Mouse (Mus musculus) kidney, postnatal 36 days (tissue): ENCODE results near the gene Gria4.
"Not testable (repeated sequence)": the region's sequence is repeated elsewhere in the genome, so short reads cannot be mapped to it uniquely, and the experiment has no call there.

Experiments
- DNase-seq, 2 experiments: peaks; one replicate each; pipeline ENCODE4 v3.0.0; 2021 to 2022; ENCODE audit warnings: mixed read lengths in 2 of 2

The Gria4 gene

DNA sequence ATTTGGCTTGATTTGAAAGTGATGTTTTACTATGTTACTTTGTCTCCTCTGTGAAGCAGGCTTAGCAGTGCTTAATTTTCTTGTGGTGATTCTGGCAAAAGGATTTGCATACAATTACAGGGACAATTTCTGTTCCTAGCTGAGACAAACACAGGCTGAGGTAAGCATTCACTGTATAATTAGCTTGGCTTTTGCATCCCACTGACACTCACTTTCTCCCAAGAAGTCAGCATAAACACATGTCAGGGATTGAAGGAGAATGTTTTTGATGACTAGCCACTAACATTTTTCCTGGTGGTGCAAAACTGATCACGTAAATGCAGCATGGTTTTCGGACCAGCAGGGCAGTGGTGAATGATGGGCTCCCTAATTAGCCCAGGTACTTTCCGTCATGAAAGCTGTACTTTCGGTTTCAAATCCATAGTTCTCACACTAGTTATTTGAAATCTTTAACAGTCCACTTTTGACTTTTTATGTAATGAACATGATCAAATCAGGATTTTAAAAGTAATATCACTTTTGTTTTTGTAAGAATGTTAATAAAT lies 240.5 kb downstream of the Gria4 start:
- DNase-seq = no peak

DNA sequence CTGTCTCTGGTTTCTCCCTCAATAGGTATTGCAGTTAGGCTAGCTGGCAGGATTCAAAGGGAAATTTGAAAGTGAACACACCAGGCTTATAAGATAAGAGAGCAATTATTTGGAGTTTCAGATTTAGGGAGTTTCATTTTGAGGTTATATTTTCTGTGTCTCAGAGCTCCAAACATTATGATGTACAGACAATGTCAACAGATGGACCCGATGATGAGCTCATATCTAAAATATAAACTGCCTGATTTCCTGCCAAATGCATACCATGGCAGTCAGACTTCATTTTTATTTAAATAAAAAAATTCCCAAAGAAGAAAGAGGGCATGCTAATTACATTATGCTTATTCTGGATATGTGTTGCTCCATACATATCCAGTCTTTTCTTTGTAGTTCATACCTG lies 256.8 kb downstream of the Gria4 start:
- DNase-seq = no peak

DNA sequence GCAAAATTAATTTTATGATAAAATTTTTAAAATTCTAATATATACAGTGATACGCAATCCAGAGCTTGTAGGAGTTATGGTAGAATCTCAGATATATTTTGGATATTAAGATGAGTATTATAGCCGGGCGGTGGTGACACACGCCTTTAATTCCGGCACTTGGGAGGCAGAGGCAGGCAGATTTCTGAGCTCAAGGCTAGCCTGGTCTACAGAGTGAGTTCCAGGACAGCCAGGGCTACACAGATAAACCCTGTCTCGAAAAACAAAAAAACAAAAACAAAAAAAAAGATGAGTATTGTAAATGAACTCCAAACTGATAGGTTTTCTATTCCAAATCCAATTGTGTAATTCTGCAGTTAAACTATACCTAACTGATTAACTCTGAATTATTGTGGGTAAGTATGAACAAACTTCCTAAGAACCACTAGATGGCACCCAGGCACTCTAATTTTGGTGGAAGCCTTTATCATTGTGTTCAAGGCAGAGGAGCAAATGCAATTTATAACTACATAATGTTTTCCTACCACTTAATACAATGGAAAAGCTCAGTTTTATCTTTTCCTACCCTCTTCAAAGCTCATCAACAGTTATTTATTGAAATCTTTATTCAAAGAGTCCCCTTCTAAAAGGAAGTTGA lies 259.4 kb downstream of the Gria4 start:
- peak; percentile 8 to 14 for DNase-seq

DNA sequence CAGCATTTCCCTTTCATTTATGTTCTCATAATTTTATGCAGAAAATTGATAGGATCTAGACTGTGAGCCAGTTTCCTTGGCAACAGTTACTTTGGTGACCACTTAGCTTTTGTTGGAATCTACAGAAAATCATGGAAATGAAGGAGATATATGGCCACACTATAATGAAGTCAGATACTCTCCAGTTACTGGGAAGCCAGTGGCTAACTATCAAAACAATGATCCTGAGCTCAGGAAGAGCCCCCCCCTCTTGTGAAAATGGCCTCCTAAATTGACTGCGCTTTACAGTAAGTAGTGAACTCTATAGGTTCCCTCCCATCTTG lies 281.5 kb downstream of the Gria4 start:
- DNase-seq = no peak

DNA sequence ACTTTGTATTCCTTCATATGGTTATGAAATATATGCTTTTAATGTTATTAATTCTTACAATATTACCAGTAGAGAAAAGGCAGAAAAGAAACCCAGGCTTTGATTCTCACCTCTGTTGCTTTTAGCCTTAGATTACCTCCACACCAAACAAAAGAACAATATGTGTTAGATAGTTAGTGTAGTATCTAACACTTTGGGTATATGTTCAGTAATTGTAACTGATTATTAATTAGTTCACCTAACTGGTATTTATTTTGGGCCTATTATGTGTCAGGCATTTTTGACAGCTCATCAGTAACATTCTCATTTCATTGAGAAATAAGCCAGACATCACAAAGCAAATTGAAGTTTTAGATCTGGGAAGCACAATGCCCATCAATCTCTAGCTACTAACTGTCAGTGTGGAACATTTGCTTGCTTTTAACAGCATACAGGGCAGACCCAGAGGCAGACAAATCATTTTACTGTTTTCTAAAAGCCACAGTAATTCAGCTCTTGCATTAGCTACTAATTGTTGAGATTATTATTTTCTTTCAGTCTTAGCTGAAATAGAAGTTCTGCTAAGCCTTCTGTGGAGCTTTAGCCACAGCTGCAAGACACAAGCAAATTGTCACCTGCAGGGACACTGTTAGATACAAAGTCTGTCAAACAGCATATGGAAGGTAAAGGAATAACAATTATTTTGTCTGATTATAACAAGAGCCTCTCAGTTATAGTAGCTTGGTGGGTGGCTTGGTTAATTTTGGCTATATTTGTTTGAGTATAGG lies 282.1 kb downstream of the Gria4 start:
- DNase-seq = no peak

DNA sequence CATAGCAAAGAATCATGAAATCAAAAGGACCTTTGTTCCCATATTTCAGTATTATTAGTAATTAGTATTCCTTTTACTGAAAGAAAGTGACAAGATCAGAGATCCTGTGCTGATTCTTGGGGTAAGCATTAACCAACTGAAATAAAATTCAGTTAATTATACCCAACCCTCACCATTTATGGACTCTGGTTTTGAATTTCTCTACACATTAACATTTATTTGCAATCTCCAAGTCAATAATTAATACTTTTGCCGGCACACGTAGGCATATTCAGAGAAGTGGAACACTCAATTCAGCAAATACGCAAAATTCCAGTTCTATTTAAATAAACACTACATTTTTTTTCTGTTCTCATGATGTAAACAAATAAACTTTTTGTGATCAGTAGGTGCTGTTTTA lies 289.9 kb downstream of the Gria4 start:
- no peak for DNase-seq

DNA sequence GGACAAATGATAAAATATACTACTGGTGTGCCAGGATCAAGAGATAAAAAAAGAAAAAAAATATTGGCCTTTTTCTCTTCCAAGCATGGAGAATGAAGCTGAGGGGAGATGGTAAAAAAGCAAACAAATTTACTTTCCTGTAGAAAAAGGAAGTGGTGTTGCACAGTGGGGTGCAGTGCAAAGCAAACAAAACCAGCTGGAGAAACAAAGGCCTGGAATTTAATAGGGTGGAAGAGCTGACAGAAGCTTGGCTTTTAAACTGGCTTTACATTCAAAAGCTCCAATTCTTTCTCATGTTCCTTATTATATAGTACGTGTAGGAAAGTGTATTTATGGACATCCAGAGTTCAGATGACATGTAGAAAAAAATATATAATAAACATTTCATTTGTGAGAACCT lies 290.9 kb downstream of the Gria4 start:
- DNase-seq = no peak

DNA sequence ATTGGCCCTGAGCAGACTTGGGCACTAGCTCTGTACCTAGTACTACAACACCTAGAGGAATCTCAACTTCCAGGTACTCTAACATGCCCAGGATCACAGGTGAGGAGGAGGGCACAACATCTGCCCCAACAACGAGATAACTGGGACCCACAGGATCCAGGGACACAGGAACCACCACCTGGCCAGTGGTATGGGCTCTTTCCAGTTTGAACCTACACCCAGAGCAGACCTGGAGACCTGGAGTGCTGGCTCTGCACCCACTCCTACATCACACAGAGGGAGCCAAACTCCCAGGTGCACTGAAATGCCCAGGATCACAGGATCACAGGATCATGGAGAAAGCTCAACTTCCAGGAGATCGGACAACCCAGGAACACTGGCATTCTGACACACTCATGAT lies 309.6 kb downstream of the Gria4 start:
- DNase-seq = no peak

DNA sequence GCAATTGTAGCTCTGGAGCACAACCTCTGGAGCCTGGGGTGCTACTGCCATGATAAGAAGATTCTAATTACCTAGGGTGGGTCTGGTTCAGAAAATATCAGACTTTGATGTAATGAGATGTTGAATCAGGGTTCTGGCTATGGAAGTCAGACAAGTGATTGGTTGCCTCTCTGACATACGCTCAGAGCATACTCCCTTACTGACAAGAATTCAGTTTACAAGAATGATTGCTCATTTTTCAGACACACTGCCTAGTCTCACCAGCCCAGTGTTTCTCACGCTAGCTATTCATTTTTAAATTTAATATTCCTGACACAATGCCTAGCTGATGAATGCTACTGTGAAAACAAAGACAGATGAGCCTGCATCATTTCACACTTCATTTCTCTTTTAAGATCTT lies 311.5 kb downstream of the Gria4 start:
- DNase-seq = no peak

DNA sequence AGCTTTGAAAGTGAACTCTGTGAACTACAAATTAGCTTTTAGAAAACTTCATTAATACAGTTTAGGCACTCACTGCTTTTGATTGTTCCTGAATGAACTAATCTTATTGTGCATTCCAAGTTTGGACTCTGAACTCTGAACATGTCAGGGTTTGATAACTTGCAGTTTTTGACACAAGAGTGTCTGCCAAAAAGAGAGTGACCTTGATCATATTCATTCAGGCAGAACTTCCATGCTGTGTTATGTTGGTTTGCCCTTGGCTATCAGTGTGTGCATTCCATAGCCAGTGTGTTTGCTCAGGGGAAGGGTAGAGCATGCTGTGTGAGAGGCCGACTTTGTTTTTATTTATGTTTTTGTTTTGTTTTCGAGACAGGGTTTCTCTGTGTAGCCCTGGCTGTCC lies 325.2 kb downstream of the Gria4 start:
- DNase-seq = peak; percentile 16 to 52

DNA sequence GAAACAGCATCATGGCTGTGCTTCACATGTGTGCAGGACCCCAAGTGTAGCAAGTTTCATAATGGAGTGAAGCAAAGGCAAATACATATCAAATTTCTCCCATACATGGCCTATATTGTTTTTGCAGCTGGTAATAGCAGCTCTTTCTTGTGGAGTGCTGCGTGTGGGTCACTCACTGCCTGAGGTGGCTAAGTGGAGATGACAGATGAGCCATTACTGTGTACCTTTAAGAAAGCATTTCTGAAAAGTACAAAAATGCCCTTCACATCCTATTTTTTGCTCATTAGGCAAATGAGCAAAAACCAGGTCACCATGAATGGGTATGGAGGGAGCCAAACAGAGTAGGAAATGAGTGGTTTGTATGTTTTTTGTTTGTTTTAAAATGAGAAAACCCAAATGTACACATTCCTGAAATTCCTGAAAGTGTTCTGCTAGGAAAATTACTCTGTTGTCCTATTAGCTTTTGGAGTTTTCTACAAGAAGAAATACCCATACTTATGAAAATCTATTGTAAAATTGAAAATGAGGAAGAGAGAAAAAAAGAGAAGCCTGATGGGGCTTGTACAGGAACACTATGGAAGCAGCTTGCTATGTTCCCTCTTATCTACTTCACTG lies 336.5 kb downstream of the Gria4 start:
- no peak for DNase-seq

DNA sequence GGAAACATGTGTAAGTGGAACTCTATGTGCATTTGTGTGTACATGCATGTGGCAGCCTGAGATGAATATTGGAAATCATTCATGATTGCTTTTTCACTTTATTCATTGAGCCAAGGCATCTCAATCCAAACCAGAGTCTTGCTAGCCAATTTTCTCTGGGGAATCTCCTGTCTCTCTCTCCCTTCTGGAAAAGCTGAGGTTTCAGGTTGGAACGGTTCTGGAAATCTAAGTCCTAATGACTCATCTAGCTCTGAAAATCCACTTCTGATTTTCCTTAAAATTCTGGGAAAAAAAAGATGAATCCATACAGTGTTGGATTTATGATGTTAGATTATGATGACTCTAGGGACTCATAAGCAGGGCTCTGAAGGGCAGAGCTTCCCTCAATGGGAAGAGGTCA lies 337.8 kb downstream of the Gria4 start:
- DNase-seq = no peak

DNA sequence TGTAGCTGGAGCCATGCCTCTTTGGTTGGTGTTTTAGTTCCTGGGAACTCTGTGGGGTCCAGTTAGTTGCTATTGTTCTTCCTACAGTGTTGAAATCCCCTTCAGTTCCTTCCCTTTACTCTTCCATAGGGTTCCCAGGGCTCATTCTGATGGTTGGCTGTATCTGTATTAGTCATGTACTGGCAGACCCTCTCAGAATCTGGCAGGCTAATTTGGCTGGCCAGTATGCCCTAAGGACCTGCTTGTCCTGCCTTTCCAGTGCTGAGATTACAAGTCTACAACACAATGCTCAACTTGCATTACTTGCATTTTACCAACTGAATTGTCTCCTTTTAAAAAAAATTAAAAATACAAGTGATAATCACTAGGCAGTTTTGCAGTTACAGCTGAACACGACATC lies 338.4 kb downstream of the Gria4 start:
- DNase-seq = no peak

DNA sequence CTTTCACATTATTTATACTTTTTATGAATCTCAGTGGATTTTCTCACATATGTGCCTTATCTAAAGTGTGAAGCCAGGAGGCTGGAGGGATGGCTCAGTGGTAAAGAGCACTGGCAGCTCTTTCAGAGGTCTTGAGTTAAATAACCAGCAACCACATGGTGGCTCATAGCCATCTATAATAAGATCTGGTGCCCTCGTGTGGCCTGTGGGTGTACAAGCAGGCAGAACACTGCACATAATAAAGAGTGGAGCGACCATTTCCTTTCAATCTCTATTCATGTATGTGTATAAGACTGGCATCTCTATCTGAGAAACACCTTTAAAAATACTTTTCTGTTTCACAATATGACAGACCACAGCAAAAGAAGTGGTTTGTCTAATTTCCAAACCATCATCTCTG lies 353.1 kb downstream of the Gria4 start:
- peak; percentile 35 to 71 for DNase-seq

DNA sequence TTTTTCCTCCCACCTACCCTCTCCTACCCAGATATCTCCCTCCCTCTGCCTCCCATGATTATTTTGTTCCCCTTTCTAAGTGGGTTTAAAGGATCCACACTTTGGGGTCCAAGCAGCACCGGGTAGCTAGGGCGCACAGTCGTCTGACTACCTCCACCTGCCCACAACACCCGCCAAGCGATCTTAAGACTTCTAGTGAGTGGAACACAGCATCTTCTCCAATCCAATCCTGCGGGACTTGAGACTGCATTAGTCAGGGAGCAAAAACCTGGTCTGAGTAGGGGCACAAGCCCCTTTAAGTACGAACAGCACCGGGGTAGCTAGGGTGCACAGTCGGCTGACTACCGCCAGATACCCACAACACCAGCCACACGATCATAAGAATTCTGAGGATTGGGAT lies 395.2 kb downstream of the Gria4 start:
- DNase-seq = not testable (repeated sequence)

DNA sequence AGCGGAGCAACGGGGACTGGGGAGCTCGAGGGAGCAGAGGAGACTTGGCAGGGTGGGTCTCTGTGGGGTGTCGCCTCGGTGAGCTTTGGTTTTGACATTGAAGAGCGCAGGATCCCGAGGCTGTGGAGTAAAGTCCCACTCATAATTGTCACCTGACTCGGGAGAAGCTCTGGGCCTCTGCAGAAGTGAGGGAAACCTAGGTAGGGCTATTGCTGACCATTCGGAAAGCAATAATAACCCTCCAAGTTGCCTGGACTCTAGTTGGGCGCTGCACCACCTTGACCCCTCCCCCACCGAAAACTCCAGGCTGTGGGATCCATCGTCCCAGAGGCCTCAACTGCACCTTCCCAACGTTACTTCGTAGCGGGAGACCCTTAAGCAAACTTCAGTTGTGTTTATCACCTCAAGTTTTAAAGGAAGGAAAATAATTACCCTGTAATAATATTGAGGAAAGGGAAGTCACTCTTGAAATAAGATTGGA lies 419.4 kb downstream of the Gria4 start:
- peak in 1 of 2 experiments; percentile 59 for DNase-seq

DNA sequence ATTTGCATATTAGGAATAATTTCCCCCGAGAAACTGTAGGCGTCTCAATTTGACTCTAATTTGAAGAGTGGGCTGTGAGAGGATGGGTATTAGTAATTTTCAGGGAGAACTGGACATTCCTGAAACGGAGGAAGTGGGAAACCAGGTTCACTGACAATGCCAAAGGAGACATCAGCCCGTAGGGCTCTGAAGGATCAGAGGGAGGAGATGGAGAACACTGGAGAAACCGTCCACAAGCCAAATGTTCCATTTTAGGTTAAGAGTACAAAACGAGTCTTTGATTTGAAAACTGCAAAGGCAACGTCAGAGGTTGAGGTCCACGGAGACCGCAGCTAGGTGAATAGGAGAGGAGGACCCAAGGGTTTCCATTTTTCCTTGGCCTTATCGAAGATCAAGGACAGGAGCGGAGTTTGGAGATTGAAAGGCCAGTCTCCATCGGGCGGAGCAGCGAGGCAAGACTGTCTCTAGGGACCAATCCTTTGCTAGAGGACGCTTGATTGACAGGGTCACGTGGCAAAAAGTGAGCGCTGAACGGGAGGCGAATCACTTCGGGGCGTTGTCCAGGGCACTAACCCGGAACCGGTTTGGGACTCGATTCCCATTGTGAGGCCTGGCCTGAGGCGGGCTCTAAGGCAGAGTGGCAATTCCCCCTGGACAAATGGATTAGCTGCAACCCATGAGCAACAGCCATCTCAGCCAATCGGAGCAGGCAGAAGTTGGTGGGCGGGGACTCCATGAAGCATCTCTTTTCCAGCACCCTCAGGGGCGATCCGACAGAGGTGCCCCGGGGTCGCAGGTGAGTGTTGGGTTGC lies 420.0 kb downstream of the Gria4 start, which contains the start of gene Msantd4:
Msantd4 (plus strand) TSS at position 735 of the 812 bp plus-strand sequence.
- peak; percentile 96 to 99 for DNase-seq
